Mouse (Mus musculus) T-helper 17 cell (primary cell): ENCODE data around the gene Ap3d1.

Experiments used
- in situ Hi-C, 2 experiments: fragments of 300-600 bp; cut with MboI, MseI; formaldehyde crosslinking; loops; 1 replicate in 1 of 2; 2 replicates in 1 of 2; pipeline ENCODE4 v1.15.1; 2025; ENCODE audit warnings: high pct_unique_total_duplicates in 2 of 2

Gene Ap3d1

DNA sequence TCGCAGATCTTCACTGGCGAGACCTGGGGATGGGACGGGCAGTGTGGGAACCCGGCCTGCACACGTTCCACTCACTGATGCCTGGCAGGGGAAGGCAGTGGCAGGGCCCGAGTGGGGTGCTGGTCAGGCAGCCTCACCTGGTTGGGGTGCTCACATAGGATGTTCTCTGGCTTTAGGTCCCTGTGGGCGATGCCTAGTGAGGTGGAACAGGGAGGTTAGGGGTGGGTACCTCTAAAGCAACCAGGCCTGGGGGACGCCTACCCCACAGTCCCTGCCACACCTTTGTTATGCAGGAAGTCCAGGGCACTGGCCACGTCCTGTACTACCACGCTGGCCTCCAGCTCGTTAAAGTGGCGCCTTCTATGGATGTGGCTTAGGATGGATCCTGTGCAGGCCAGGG is 73.0 kb downstream of the Ap3d1 start:
- in situ Hi-C loops: no loop called here

- in situ Hi-C loops: no loop called here
Measured at GRCm38 (mm10) chr10:80668614-80669013, 73.5 kb downstream of the Ap3d1 start.

GRCm38 (mm10) chr10:80666837-80667412 is 75.1 kb downstream of the Ap3d1 start:
- in situ Hi-C loops: no loop called here

- in situ Hi-C loops: no loop called here
Measured at GRCm38 (mm10) chr10:80665981-80666733, 75.9 kb downstream of the Ap3d1 start.

DNA sequence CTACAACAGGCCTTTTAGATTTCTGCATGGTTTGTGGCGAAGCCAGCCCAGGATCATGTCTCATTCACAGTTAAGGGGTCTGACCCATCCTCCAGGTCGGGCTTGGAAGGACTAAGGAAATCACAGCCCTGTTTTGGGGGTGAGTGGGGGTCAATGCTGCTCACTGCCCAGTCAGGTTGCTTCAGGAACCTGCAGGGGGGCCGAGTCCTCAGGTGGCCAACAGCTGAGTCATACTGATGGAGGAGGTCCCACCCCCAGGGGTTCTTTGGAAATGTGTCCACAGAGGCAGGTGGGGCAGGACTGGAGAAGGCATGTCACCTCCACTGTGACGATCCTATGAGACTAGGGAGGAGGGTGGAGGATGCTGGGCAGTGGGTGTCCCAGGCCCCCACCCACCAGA is 76.6 kb downstream of the Ap3d1 start:
- in situ Hi-C loops: no loop called here

- in situ Hi-C loops: no loop called here
Measured at GRCm38 (mm10) chr10:80665016-80665380, 77.1 kb downstream of the Ap3d1 start.

- in situ Hi-C loops: no loop called here
Measured at GRCm38 (mm10) chr10:80664197-80665015, 77.7 kb downstream of the Ap3d1 start.

- in situ Hi-C loops: no loop called here
Measured at GRCm38 (mm10) chr10:80663485-80664196, 78.4 kb downstream of the Ap3d1 start.

DNA sequence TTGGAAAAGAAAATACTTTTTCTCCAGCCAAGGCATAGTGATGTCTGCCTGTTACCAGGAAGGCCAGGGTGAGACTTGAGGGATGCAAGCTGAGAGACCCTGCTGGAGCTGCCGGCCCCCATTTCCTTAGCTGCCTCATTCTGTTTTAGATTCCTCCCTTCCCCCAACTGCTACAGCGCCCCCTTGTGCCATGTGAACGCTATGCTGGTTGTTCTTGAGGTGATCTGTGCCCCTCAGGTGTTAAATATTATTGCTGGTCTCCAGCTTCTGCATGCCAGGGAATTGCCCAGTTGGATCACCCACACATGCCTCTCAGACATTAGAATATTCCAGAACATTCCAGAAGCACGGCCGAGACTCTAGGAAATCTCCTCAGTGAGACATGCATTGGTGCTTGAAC is 80.9 kb downstream of the Ap3d1 start:
- in situ Hi-C loops: no loop called here

DNA sequence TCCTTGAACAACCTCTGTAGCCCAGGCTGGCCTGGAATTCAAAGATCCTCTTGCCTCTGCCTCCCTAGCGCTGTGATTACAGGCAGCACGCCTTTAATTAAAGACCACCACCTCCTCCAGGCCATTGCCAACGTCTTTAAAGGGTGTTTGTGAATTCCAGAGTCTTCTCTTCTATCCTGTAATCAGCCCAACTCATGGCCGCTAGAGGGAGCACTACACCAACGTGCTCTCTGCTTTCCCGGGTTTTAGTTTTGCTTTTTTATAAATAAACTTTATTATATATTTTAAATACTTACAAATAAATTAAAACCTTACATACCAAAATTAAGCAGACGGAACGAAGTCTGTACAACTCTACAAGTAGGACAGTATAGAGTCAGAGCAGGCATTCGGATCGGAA is 82.9 kb downstream of the Ap3d1 start:
- in situ Hi-C loops: loop anchor here in 1 of 2 experiments (5.0 kb wide), 1 partner anchor 43 kb away; the partner anchor contains the start of genes Izumo4 and Mob3a

GRCm38 (mm10) chr10:80658841-80659202 is 83.2 kb downstream of the Ap3d1 start:
- in situ Hi-C loops: loop anchor here in 1 of 2 experiments (5.0 kb wide), 1 partner anchor 43 kb away; the partner anchor contains the start of genes Izumo4 and Mob3a

DNA sequence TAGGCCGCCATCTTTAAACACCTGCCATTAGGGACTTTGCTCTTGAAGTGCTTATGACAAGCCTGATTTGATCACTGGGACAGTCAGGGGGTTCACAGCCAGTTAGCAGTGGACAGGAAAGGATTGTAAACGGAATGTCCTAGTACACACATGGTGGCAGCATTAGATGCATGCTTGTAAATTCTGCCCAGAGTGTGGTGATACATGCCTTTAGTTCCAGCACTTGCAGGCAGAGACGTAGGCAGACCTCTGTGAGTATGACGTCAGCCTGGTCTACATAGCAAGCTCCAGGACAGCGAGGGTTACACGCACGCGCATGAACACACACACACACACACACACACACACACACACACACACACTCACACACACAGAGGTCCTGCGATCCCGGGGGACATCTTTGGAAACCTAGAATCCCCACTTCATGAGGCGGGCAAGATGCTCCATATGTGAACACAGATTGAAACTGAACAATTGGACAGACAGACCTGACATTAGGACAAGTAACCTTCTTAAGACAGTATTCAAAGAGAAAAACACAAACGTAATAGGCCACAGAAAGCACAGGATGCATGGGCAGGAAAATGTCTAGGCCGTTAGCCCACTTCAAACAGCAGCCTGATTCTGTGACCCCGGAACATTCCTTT is 83.7 kb downstream of the Ap3d1 start:
- in situ Hi-C loops: loop anchor here in 1 of 2 experiments (5.0 kb wide), 1 partner anchor 44 kb away; the partner anchor contains the start of genes Izumo4 and Mob3a
